Mouse (Mus musculus) cerebellum, adult 11-12 months (tissue): ENCODE measurements at regions not wholly inside any gene's neighbourhood (a gene's known extent, or its start where the extent isn't known, plus 50 kb on each side); places are given as distances from the start of the nearest gene placed in this dataset.

Source experiments
- DNase-seq: peaks from one replicate; pipeline ENCODE4 v3.0.0; 2022

- no peak for DNase-seq
These were observed 172.9 kb upstream of the Clec14a start for GRCm38 (mm10) chr12:58441962-58442361.

DNA sequence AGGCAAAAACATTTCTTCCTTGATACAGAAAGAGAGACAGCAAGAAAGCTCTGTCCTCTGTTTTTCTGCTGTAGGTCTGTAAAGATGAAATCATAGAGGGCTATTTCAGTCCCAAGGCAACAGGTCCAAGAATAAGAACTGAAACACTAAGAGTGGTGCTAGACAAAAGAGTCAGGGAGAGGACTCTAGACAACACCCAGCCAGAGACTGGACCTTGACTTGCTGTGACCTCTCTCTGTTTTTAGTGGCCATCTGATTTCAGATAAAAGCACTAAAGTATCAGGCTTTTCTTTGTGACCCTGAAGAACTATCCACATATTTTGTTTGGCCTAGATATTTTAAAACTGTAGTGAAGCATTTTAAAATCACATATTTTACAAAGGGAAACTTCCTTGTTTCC lies 171.6 kb upstream of the Clec14a start:
- no peak for DNase-seq

DNA sequence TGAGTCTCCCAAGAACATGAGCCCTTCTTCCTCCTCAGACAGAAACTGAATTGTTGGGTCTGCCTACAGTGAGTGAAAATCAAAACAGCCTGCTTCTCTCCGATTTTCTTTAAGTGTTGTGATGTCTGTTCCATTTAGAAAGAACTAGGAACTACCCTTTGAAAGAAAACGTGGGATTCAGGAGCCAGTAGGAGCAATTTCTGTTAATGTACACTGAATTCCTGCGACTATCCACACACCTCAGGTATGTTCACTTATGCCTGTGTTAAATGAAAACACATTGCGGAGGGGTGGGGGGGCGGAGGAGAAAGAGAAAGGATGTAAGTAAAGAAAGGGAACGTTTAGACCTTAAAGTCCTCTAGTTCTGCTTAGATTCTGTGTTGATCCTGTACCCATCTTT lies 167.9 kb upstream of the Clec14a start:
- no peak for DNase-seq

- no peak for DNase-seq
These were observed 165.4 kb upstream of the Clec14a start for GRCm38 (mm10) chr12:58434504-58434903.

DNA sequence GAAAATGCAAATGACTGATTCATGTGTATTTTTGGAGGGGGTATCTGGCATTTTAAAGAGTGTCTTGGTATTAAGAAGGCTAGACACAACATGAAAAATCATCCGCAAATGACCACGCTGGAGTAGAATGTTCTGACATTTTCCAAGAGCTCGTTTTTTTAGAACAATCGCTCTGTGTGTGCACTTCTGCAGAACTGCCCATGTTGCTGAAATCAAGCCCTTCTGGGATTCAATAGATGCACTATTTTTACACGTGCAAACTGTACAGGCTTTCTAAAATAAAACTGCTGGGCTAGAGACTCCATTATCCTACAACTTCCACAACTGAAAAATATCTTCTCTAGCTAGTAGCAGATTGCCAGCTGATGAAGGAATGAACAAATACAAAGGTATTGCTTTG lies 160.8 kb upstream of the Clec14a start:
- DNase-seq: no peak

DNA sequence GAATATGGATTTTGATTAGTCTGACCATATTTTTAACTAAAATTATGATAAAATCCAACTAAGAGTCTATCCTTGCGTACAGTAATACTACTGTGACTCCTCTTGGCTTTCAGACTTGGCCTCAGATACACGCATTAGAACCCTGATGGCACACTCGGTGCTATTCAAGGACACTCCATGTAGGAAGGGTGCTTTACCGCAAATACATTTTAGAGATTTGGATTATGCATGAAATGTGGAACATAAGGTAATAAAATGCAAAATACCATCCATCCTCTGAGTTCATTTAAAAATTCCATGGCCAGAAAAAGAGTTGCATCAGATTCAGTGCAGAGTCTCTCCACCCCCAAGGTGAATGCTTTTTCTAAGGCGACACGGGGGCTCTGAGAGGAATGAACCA lies 157.7 kb upstream of the Clec14a start:
- no peak for DNase-seq

DNA sequence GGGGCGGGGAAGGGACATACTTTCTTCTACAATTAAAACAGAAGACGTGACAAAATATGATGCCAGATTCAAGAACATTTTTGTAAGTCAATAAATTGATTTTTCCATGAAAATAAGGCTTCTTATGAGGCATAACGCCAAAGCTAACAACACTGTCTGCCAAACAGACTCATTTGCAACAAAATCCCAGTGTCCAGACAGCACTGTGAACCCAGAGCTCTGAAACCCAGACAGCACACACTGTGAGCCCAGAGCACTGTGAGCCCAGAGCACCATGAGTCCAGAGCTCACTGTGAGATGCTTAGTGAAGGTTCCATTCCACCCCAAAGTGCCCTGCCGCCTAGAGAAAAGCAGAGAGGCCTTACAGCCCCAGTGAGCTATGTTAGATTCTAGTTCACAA lies 156.9 kb upstream of the Clec14a start:
- DNase-seq: no peak

DNA sequence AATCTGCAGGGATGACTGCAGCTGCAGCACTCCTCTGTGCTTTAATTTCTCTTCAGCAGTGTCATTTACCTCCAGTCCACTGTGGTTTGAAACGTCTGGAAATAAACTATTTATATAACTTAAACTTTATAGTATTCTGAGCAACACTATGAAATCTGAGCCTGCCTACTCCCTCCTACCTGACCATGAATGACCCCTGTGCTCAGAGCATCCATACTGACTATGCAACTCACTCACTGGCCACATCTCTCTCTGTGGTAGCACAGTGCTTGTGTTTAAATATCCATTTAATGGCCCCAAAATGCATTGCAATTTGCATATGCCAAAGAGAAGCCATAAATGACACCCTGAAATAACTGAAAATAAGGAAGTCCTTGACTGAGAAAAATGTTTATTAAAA lies 154.5 kb upstream of the Clec14a start:
- DNase-seq: no peak

GRCm38 (mm10) chr12:58401904-58402303 lies 132.8 kb upstream of the Clec14a start:
- no peak for DNase-seq

- no peak for DNase-seq
These were observed 91.2 kb upstream of the Clec14a start for GRCm38 (mm10) chr12:58360258-58360657.

- no peak for DNase-seq
These were observed 65.1 kb upstream of the Clec14a start for GRCm38 (mm10) chr12:58334163-58334562.

- DNase-seq: no peak
These were observed 60.8 kb upstream of the Clec14a start for GRCm38 (mm10) chr12:58329913-58330312.

DNA sequence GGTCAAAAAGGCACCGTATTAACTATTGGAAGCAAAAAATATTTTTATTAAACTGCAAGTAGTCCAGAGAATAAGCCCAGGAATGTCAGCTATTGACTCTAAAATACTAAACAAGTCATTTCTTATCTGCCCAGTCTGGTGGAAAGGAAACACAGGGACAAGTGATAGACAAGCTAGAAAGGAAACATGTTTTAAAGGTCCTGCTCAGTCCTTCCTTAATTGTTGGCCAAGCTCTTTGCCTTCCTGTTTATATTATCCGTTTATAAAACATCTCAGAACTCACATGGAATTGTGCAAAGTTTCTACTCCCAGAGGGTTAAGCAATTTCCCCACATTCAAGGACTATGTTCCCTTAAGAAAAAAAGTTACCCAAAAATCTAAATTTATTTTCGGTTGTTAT lies 54.9 kb upstream of the Clec14a start:
- DNase-seq: no peak
